24 mouse cellular contexts compared by ENCODE assay signal in the genomic region with DNA sequence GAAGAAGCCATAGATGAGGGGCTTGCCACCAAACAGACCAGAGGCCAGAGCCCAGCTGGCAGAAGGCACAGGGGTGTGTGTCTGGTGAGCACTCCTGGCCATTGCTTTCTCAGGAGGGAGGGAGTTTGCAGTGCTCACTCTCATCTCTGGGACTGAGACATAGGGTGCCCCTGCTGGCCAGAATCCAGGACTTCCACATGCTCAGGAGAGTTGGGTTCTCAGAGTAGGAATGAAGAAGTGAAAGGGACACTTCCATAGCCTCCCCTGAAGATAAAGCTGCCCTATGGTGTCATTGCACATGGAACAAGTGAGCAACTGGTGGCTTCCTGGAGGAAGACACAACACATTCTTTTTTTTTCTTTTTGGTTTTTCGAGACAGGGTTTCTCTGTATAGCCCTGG. TPM values are rescaled to one million over a fixed set of nuclear protein-coding genes. Genes with fewer than 3 reads are reported as not detected.
DNase-seq lines count a peak whose midpoint lies in the region; ATAC-seq and TF ChIP-seq lines count a peak whose summit lies in the region.
"Had no signal": no experiment of that assay in that cellular context is flagged by ENCODE, and none has a peak within 500 bp of the region (broad histone marks: within the 10 kb centered on the region; RNA-seq: fewer than 3 reads in every experiment).

No protein-coding gene starts in this region.

- peak; percentile 7 for DNase-seq in adrenal gland, postnatal 14 days
- no peak for DNase-seq in adrenal gland, postnatal 36 days
- DNase-seq in lung, postnatal 0 days (ENCODE audit: low spot score), result no peak
- no peak for DNase-seq in lung, postnatal 25 days (ENCODE audit: low spot score)
- DNase-seq in R1 (ENCODE audit: low read depth, low spot score), result peak; percentile 40
- DNase-seq in frontal cortex, adult 2 months (ENCODE audit: extremely low spot score in 1 of 2, low spot score in 1 of 2), result no peak
- DNase-seq in gastrocnemius, postnatal 36 days, result no peak
- DNase-seq: adrenal gland, postnatal 10 days; cerebellum, adult 11 months; cerebellum, postnatal 25 days; heart, adult 18-20 months; kidney, adult 2 months; kidney, postnatal 25 days; left cerebral cortex, postnatal 4 days; right cerebral cortex, postnatal 14 days; spleen, adult 18-20 months had no signal

- ATAC-seq in lung, postnatal 0 days, result no peak
- peak; percentile 80 for ATAC-seq in megakaryocyte progenitor cell, adult 5-6 weeks (replicated peaks; ENCODE audit: poor library complexity)
- ATAC-seq: activated CD4-positive, CD25-positive, alpha-beta regulatory T cell, adult 4 months; CD4-positive, CD25-positive, alpha-beta regulatory T cell, adult 4 months had no signal

- TF ChIP-seq CTCF in lung, postnatal 0 days (IDR thresholded peaks at IDR 0.05), result 0 out of 2 replicates have a peak, but pooled peaks have one; percentile 6

- H3K9me3 ChIP-seq in lung, postnatal 0 days (ENCODE audit: low read length), result no peaks in the 10 kb centered on the region
- H3K9me3 ChIP-seq: embryonic facial prominence, embryonic 15.5 days; heart, embryonic 15.5 days; hindbrain, embryonic 10.5 days; neural tube, embryonic 12.5 days had no signal

- H3K4me3 ChIP-seq in lung, postnatal 0 days (ENCODE audit: low read depth, low read length), result no peak overlapping the region
- H3K4me3 ChIP-seq: embryonic facial prominence, embryonic 15.5 days; heart, embryonic 15.5 days; hindbrain, embryonic 10.5 days; left cerebral cortex, adult 2 months; neural tube, embryonic 12.5 days had no signal

- no peaks in the 10 kb centered on the region for H3K36me3 ChIP-seq in lung, postnatal 0 days (ENCODE audit: insufficient read depth, low read length)
- H3K36me3 ChIP-seq: embryonic facial prominence, embryonic 15.5 days; heart, embryonic 15.5 days; hindbrain, embryonic 10.5 days; neural tube, embryonic 12.5 days had no signal

- intact Hi-C loops in gastrocnemius, postnatal 36 days (cut with DNase I), result no loop called here

- 70% methylated on average over 1 of the region's 1 CpGs for WGBS in lung, postnatal 0 days

- peaks cover 5% of the 10 kb centered on the region; the same call in 1 of the 2 replicates for H3K4me1 ChIP-seq in lung, postnatal 0 days (ENCODE audit: insufficient read depth, low read depth, low read length)

- no peak for TF ChIP-seq EP300 in lung, postnatal 0 days (IDR thresholded peaks at IDR 0.05)

- no peak overlapping the region for H3K9ac ChIP-seq in lung, postnatal 0 days (replicated peaks; ENCODE audit: low read depth)
- H3K9ac ChIP-seq: embryonic facial prominence, embryonic 15.5 days; heart, embryonic 15.5 days; neural tube, embryonic 12.5 days had no signal

- no peak overlapping the region for H3K27ac ChIP-seq in lung, postnatal 0 days (ENCODE audit: low read length)
- H3K27ac ChIP-seq: embryonic facial prominence, embryonic 15.5 days; heart, embryonic 15.5 days; hindbrain, embryonic 10.5 days; left cerebral cortex, adult 2 months; neural tube, embryonic 12.5 days had no signal

- no peak overlapping the region for H3K4me2 ChIP-seq in lung, postnatal 0 days (replicated peaks; ENCODE audit: low read depth, low read length)
- H3K4me2 ChIP-seq: embryonic facial prominence, embryonic 15.5 days; heart, embryonic 15.5 days; neural tube, embryonic 12.5 days had no signal

- H3K27me3 ChIP-seq in lung, postnatal 0 days (replicated peaks; ENCODE audit: insufficient read depth, low read length), result no peaks in the 10 kb centered on the region
- H3K27me3 ChIP-seq: embryonic facial prominence, embryonic 15.5 days; heart, embryonic 15.5 days; neural tube, embryonic 12.5 days had no signal

RNA-seq across cellular contexts. Expression of a gene that starts 5.0 kb away (rescaled TPM):
- total RNA-seq in adrenal gland, postnatal 14 days (2021), result 121 and 124 TPM in 2 replicates
- total RNA-seq in adrenal gland, postnatal 36 days (2021), result 100 to 1,000 TPM; 117 to 133 TPM
- polyA plus RNA-seq in lung, postnatal 0 days (2015; fragmentation: Nextera tagmentation; extraction: Ambion mirVana), result 54.8 and 55.2 TPM in 2 replicates
- 0.05 and 0.32 TPM in 2 replicates for total RNA-seq in megakaryocyte progenitor cell, adult 5-6 weeks (2015)
- 0.08 TPM in 1 of 2 replicates, not detected in the other for total RNA-seq in megakaryocyte progenitor cell, adult 5-6 weeks (2017)
- polyA plus RNA-seq in frontal cortex, adult 2 months (2012; rRNA removed), result 36.6 and 38.1 TPM in 2 replicates
- total RNA-seq in gastrocnemius, postnatal 36 days (2021), result 100 to 1,000 TPM; 118 to 129 TPM

RNA-seq across cellular contexts. Expression of a gene that starts 13.1 kb away (rescaled TPM):
- total RNA-seq in adrenal gland, postnatal 14 days (2021), result 29.7 and 30.9 TPM in 2 replicates
- 10 to 100 TPM; 20.1 to 21.5 TPM for total RNA-seq in adrenal gland, postnatal 36 days (2021)
- polyA plus RNA-seq in lung, postnatal 0 days (2015; fragmentation: Nextera tagmentation; extraction: Ambion mirVana), result 60.5 and 77.6 TPM in 2 replicates
- total RNA-seq in megakaryocyte progenitor cell, adult 5-6 weeks (2015), result 0.46 and 1.1 TPM in 2 replicates
- 4.1 and 8.1 TPM in 2 replicates for total RNA-seq in megakaryocyte progenitor cell, adult 5-6 weeks (2017)
- polyA plus RNA-seq in frontal cortex, adult 2 months (2012; rRNA removed), result 62.5 and 63.7 TPM in 2 replicates
- total RNA-seq in gastrocnemius, postnatal 36 days (2021), result 1 to 10 TPM; 1.7 to 3.1 TPM

RNA-seq across cellular contexts. Expression of a gene that starts 14.2 kb away (rescaled TPM):
- total RNA-seq in adrenal gland, postnatal 14 days (2021), result 35.1 and 36.4 TPM in 2 replicates
- 10 to 100 TPM; 37.1 to 48.1 TPM for total RNA-seq in adrenal gland, postnatal 36 days (2021)
- polyA plus RNA-seq in lung, postnatal 0 days (2015; fragmentation: Nextera tagmentation; extraction: Ambion mirVana), result 42.1 and 44.3 TPM in 2 replicates
- 14.6 and 17.9 TPM in 2 replicates for total RNA-seq in megakaryocyte progenitor cell, adult 5-6 weeks (2015)
- 13.7 and 14.8 TPM in 2 replicates for total RNA-seq in megakaryocyte progenitor cell, adult 5-6 weeks (2017)
- polyA plus RNA-seq in frontal cortex, adult 2 months (2012; rRNA removed), result 22.3 and 22.6 TPM in 2 replicates
- total RNA-seq in gastrocnemius, postnatal 36 days (2021), result 10 to 100 TPM; 13.3 to 20.0 TPM

RNA-seq across cellular contexts. Expression of a gene that starts 15.9 kb away (rescaled TPM):
- 163 and 175 TPM in 2 replicates for total RNA-seq in adrenal gland, postnatal 14 days (2021)
- total RNA-seq in adrenal gland, postnatal 36 days (2021), result 100 to 1,000 TPM; 204 to 213 TPM
- polyA plus RNA-seq in lung, postnatal 0 days (2015; fragmentation: Nextera tagmentation; extraction: Ambion mirVana), result 37.1 and 39.4 TPM in 2 replicates
- total RNA-seq in megakaryocyte progenitor cell, adult 5-6 weeks (2015), result 33.4 and 36.1 TPM in 2 replicates
- total RNA-seq in megakaryocyte progenitor cell, adult 5-6 weeks (2017), result 38.0 and 47.0 TPM in 2 replicates
- 172 TPM in 2 replicates for polyA plus RNA-seq in frontal cortex, adult 2 months (2012; rRNA removed)
- 100 to 1,000 TPM; 105 to 120 TPM for total RNA-seq in gastrocnemius, postnatal 36 days (2021)

RNA-seq across cellular contexts. Expression of a gene that starts 33.0 kb away (rescaled TPM):
- total RNA-seq in adrenal gland, postnatal 14 days (2021), result 179 and 190 TPM in 2 replicates
- 100 to 1,000 TPM; 191 to 194 TPM for total RNA-seq in adrenal gland, postnatal 36 days (2021)
- polyA plus RNA-seq in lung, postnatal 0 days (2015; fragmentation: Nextera tagmentation; extraction: Ambion mirVana), result 62.0 and 65.7 TPM in 2 replicates
- 177 and 194 TPM in 2 replicates for total RNA-seq in megakaryocyte progenitor cell, adult 5-6 weeks (2015)
- total RNA-seq in megakaryocyte progenitor cell, adult 5-6 weeks (2017), result 184 and 188 TPM in 2 replicates
- polyA plus RNA-seq in frontal cortex, adult 2 months (2012; rRNA removed), result 123 and 126 TPM in 2 replicates
- total RNA-seq in gastrocnemius, postnatal 36 days (2021), result 10 to 100 TPM; 69.7 to 81.7 TPM

Comparison
In these comparisons a context has a peak if more than half of its experiments do, and no peak if none do; other contexts are left out.
1. DNase-seq: peak in adrenal gland, postnatal 14 days (single experiment) and R1 (single experiment); none in adrenal gland, postnatal 36 days (0 of 2), lung, postnatal 0 days (single experiment), lung, postnatal 25 days (single experiment), frontal cortex, adult 2 months (0 of 2) and gastrocnemius, postnatal 36 days (0 of 2).
2. RNA of a gene that starts 5.0 kb away (total RNA-seq): 117 to 133 TPM in adrenal gland, postnatal 36 days, 118 to 129 TPM in gastrocnemius, postnatal 36 days and 121 to 124 TPM in adrenal gland, postnatal 14 days; 0.05 to 0.32 TPM in megakaryocyte progenitor cell, adult 5-6 weeks; every median in the first group is over 10 times any median in the second.